Mouse (Mus musculus): ENCODE results near the gene Vmn2r77. TPM values are rescaled to one million over a fixed set of nuclear protein-coding genes. Genes with fewer than 3 reads are reported as not detected.

Gene Vmn2r77
- polyA plus RNA-seq, 1 experiment from 2014 or later, result not detected

Other genes with a start within 250 kb of the Vmn2r77 start
- not detected in 2 replicates for gene Olfr295, start 211.2 kb upstream of the Vmn2r77 start, polyA plus RNA-seq (2014; fragmentation: Nextera tagmentation; extraction: Ambion mirVana)
- gene Olfr294, start 178.4 kb upstream of the Vmn2r77 start, polyA plus RNA-seq (2014; fragmentation: Nextera tagmentation; extraction: Ambion mirVana), result not detected in 2 replicates
- gene Olfr293, start 146.0 kb upstream of the Vmn2r77 start, polyA plus RNA-seq (2014; fragmentation: Nextera tagmentation; extraction: Ambion mirVana), result not detected in 2 replicates
- not detected in 2 replicates for gene Olfr292, start 106.7 kb upstream of the Vmn2r77 start, polyA plus RNA-seq (2014; fragmentation: Nextera tagmentation; extraction: Ambion mirVana)
- 0.64 and 0.97 TPM in 2 replicates for gene Folh1, start 19.1 kb upstream of the Vmn2r77 start, polyA plus RNA-seq (2014; fragmentation: Nextera tagmentation; extraction: Ambion mirVana)
- not detected in 2 replicates for gene Vmn2r78, start 120.1 kb downstream of the Vmn2r77 start, polyA plus RNA-seq (2014; fragmentation: Nextera tagmentation; extraction: Ambion mirVana)
- gene Vmn2r79, start 201.1 kb downstream of the Vmn2r77 start, polyA plus RNA-seq (2014; fragmentation: Nextera tagmentation; extraction: Ambion mirVana), result not detected in 2 replicates

Data from hindbrain, embryonic 14.5 days (tissue).